Mouse (Mus musculus): ENCODE measurements around the gene Srp14.

The Srp14 gene

GRCm38 (mm10) chr2:118442172-118442571 is 37.3 kb downstream of the Srp14 start:
- DNase-seq (ENCODE audit: low spot score) = no peak

- DNase-seq (ENCODE audit: low spot score) = no peak
These were observed 47.9 kb downstream of the Srp14 start for GRCm38 (mm10) chr2:118431589-118431988.

- DNase-seq (ENCODE audit: low spot score) = no peak
These were observed 48.9 kb downstream of the Srp14 start for GRCm38 (mm10) chr2:118430630-118431029.

GRCm38 (mm10) chr2:118429297-118429696 is 50.2 kb downstream of the Srp14 start:
- DNase-seq (ENCODE audit: low spot score) = no peak

GRCm38 (mm10) chr2:118428296-118428695 is 51.2 kb downstream of the Srp14 start:
- DNase-seq (ENCODE audit: low spot score) = no peak

Data from layer of hippocampus, adult 11-12 months (tissue).